Mouse (Mus musculus) CH12F3 (cell line): ENCODE measurements around the gene Mcm7.

Experiments
- in situ Hi-C: fragments of 300-500 bp; cut with MboI; formaldehyde crosslinking; loops from 2 replicates; pipeline ENCODE4 v1.14.3; 2020; ENCODE audit warnings: low sequenced_read_pairs

Gene Mcm7

DNA sequence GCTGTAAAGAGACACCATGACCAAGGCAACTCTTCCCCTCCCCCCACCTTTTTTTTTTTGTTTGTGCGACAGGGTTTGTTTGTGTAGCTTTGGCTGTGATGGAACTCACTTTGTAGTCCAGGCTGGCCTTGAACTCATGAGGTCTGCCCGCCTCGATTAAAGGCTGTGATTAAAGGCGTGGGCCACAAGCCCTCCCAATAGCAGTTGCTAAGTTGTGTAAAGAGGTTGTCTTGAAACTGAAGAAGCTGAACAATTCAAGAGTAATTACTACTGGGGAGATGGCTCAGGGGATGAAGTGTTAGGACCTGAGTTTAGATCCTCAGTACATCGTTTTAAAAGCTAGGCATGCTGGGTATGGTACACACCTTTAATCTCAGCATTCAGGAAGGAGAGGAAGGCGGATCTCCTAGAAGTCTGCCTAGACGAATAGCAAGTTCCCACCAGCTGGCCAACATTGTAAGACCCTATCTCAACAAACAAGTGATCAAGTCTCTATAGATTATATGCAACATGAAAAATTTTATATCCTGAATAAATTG lies 11.9 kb downstream of the Mcm7 start:
- in situ Hi-C loops, result no loop called here

DNA sequence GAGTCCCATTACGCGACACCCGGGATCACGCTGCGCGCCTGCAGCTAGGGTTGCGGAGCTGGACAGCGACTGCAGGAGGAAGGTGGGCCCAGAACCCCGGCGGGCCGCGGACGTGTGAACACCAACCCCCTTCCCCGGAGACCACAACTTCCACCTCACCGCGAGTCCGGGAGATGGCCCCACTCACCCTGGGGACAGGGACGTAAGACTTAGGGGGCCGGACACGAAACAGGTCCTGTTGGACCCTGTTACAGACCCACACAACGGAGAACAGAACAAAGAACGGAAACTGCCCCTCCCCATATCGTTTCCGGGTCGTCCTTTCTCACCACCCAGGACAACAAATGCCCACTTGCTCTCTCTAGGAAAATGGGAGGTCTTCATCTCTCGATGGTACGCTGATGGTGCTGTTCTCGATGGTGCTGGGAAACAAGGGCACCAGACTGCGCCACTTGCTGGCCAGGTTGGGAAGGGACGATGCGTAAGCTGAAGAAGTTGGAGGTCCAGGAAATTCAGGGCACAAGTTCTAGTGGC lies 16.7 kb downstream of the Mcm7 start, which contains the start of gene Zfp113:
TSS of gene Zfp113 (minus strand) at position 302 of the 534 bp plus-strand sequence.
- in situ Hi-C loops, result no loop called here

DNA sequence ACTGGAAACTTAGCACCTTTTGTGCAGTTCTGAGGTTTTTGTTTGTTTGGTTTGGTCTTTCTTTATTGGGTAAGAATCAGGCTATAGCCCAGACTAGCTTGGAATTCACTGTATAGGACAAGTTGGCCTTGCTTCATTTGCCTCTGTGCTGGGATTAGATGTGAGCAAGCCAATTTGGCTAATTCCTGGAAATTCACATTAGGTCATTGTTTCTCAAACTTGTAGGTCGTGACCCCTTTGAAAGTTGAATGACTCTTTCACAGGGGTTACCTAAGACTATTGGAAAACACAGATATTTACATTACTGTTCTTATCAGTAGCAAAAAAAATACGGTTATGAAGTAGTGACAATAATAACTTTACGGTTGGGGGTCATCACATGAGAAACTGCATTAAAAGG lies 17.8 kb downstream of the Mcm7 start:
- in situ Hi-C loops, result no loop called here

- in situ Hi-C loops, result no loop called here
Observed at GRCm38 (mm10) chr5:138138585-138138984, 33.6 kb downstream of the Mcm7 start.

DNA sequence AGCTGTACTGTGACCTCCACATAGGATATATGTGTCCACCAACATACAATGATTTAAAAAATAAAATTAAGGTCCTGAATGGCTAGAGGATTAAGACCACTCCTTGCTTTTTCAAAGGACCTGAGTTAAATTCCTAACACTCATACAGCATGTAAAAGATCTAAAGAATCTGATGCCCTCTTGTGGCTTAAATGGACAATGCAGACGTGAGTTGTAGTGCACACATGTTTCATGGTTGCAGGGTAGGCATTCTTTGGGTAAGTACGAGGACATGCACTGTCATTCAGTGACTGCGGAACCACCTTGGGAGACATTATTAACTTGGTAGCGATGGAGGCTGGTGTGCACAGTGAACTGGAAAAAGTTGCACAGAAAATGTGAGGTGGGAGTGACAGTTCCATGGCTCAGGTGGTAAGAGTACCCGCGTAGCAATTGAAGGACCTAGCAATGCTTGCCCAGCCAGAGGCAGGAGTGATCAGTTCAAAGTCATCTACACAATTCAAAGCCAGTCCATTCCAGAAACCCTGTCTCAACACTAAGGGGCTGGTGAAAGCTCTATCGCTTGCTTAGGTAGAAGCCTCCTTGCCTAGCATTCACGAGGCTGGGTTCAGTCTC lies 34.2 kb downstream of the Mcm7 start:
- in situ Hi-C loops, result no loop called here

GRCm38 (mm10) chr5:138137257-138137656 lies 35.0 kb downstream of the Mcm7 start:
- in situ Hi-C loops, result no loop called here

DNA sequence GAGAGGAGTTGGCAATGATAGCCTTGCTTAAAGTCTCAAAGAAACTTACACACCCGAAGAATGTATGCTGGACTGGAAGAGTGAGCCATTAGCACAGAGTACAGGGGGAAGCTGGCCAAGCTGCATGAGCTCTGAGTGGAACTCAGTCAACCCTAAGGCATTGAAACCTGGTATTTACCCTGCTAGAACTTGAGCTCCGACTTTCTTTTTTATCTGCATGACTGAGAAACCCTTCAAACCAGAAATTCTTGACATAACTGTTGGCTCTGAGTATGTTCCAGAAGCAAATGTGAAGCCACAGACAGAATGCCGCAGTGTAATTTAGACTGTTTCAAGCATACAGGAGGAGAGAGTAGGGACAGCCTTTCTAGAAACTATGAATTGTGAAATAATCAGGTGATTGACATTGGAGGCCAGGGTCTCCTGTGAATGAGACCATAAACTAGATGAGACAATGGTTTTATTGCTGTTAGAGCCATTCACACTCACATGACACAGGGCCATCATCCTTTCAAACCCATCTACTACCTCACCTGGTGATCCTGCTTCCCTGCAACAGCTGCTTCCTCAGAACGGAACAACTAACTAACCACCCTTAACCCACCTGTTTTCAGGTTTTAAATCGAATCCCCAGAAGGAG lies 39.7 kb downstream of the Mcm7 start:
- in situ Hi-C loops, result no loop called here

- in situ Hi-C loops, result no loop called here
Observed at GRCm38 (mm10) chr5:138118041-138118440, 54.2 kb downstream of the Mcm7 start.

DNA sequence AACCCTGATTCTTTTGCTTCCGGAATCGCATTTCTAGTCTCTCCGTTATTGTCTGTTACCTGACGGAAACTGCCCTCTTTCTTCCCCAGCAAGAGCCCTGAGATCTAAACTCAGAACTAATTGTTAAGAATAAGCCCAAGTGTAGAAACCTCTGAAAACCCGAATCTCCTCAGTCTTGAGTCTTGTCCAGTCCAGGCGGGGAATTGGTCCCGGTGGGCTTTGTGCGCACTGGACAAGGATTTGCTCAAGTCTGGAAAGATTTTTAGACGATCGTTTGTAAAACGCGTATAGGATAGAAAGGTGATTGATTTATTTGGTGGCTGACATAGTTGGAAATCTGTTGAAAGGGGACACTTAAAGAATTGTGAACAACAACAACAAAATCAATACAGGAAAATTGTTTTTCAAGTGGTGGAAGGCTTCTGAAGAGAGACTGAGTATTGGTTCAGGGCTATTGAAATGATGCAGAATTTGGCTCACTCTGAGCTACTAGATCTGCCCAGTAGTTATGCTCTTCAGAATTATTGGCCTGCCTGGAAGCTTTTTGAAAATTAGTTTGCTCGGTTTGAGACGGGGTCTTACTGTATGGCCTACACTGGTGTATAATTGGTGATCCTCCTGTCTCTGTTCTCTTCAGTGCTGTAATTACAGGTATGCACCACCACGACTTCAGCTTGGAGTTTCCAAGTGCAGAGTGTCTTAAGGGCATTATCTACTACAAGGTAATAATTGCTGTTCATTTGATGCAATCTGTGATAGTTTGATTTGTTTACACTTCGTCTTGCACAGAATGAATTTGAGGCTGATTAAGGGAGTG lies 54.8 kb downstream of the Mcm7 start:
- in situ Hi-C loops, result no loop called here

DNA sequence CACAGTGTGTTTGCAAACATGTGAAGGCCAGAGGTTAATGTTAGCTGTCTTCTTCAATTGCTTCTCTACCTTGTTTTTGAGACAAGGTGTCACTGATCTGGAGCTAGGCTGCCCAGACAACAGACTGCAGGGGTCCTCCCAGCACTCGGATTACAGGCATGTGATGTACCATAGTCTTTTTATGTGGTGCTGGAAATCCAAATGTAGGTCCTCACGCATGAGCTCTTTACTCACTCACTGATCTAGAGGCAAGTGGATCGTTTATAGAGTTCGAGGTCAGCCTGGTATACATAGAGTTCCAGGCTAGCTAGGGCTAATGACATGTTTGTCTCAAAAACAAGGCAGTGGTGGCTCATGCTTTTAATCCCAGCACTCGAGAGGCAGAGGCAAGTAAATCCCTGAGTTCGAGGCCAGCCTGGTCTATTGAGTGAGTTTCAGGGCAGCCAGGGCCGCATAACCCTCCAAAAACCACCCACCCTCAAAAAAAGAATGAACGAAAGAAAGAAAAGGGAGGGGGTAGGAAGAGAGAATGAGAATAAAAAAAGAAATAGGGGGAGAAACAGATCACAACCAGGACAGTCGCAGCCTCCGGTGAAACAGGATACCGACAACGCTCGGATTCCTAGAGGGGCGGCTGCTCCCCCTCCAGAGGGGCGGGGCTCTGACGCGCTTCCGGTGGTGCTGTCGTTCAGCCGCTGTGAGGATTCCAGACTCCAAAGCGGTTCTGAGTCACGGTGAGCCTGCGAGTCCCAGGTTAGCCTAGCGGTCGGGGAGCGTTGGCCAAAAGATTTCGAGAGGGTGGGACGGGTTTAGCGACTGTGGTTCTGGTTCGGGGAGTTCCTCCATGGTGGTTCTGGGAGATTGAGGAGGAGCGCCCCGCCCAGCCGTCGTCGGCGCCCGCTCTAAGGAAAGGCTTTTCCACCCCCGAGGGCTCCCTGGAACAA lies 55.7 kb downstream of the Mcm7 start, which contains the start of gene Zscan21:
TSS of gene Zscan21 (plus strand) at position 649 of the 944 bp plus-strand sequence.
- in situ Hi-C loops, result no loop called here
